Mouse (Mus musculus): Measurements from ENCODE around the gene 1700012P22Rik. TPM values are rescaled to one million over a fixed set of nuclear protein-coding genes. Genes with fewer than 3 reads are reported as not detected.

The 1700012P22Rik gene
- total RNA-seq (2014; rRNA removed): not detected in 2 replicates
- polyA plus RNA-seq (2012; rRNA removed): not detected in 2 replicates

DNA sequence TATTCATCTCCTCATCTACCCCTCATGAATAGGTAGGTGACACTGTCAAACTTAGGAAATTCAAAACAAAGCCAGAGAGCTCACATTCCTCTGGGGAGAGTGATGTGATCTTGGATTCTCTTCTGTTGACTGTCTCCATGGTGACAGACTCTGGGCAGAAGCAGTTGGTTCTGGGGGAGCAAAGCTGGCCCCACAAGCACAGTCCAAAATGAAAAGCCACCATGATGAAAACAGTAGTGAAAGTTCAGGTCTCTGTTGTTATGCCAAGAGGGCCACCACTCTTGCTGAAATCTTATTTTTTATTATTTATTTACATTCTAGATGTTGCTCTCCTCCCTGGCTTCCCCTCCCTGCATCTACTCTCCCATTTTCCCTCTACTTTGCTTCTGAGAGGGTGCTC, at the start of gene 1700012P22Rik:
TSS of gene 1700012P22Rik (minus strand) at position 101 of the 400 bp plus-strand sequence.
- Histone ChIP-seq H3K9ac (ENCODE audit: low read depth, low read length) (no peak within 1 kb of the TSS), H3K27ac (replicated peaks; ENCODE audit: insufficient read depth, low read depth, low read length) (no peak within 1 kb of the TSS), H3K79me2 (ENCODE audit: control insufficient read depth, insufficient read depth, low read length) (no peaks in the 10 kb centered on the region), H3K36me3 (ENCODE audit: control insufficient read depth, insufficient read depth, low read length) (no peaks in the 10 kb centered on the region), H3K4me3 (ENCODE audit: insufficient read depth, low read depth, low read length) (no peak within 1 kb of the TSS), H3K27me3 (ENCODE audit: control insufficient read depth, insufficient read depth, low read length) (no peaks in the 10 kb centered on the region), H3K4me1 (ENCODE audit: control insufficient read depth, insufficient read depth, low read length) (no peaks in the 10 kb centered on the region)
- no peak for TF ChIP-seq POLR2A (IDR thresholded peaks at IDR 0.05; ENCODE audit: extremely low read depth, insufficient read depth, low read length)
- no peak for TF ChIP-seq CTCF (IDR thresholded peaks at IDR 0.05; ENCODE audit: low read depth, low read length)
- no peak for DNase-seq (ENCODE audit: extremely low read depth, low read depth, low spot score)

GRCm38 (mm10) chr4:144468091-144468490, 29.5 kb upstream of the 1700012P22Rik start:
- TF ChIP-seq POLR2A (IDR thresholded peaks at IDR 0.05; ENCODE audit: extremely low read depth, insufficient read depth, low read length) (no peak), CTCF (IDR thresholded peaks at IDR 0.05; ENCODE audit: low read depth, low read length) (no peak)
- no peak overlapping the region for H3K4me3 ChIP-seq (ENCODE audit: insufficient read depth, low read depth, low read length)
- no peaks in the 10 kb centered on the region for H3K36me3 ChIP-seq (ENCODE audit: control insufficient read depth, insufficient read depth, low read length)
- WGBS: 91% methylated on average over 1 of the region's 1 CpGs
- H3K27me3 ChIP-seq (ENCODE audit: control insufficient read depth, insufficient read depth, low read length): no peaks in the 10 kb centered on the region
- no peaks in the 10 kb centered on the region for H3K4me1 ChIP-seq (ENCODE audit: control insufficient read depth, insufficient read depth, low read length)
- H3K79me2 ChIP-seq (ENCODE audit: control insufficient read depth, insufficient read depth, low read length): no peaks in the 10 kb centered on the region
- no peak overlapping the region for H3K9ac ChIP-seq (ENCODE audit: low read depth, low read length)
- no peak overlapping the region for H3K27ac ChIP-seq (replicated peaks; ENCODE audit: insufficient read depth, low read depth, low read length)
- DNase-seq (ENCODE audit: extremely low read depth, low read depth, low spot score): no peak

DNA sequence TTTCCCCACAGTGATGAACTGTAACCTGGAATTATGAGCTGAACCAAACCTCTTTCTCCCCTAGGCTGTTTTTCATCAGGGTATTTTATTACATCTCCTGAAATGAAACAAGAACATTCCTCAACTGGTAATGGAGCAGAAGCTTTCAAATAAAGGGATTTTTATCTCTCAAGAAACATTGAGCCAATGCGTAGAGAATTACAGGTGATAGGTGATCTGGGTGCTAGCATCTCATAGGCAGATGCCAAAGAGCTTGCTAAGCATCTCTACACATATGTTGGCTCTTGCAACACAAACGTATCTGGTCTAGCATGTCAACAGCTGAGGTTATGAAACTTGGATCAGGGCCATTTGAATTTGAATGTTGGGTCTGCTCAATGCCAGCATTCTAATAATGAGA, 26.6 kb upstream of the 1700012P22Rik start:
- H3K27me3 ChIP-seq (ENCODE audit: control insufficient read depth, insufficient read depth, low read length): no peaks in the 10 kb centered on the region
- no peak overlapping the region for H3K9ac ChIP-seq (ENCODE audit: low read depth, low read length)
- H3K27ac ChIP-seq (replicated peaks; ENCODE audit: insufficient read depth, low read depth, low read length): no peak overlapping the region
- no peak for TF ChIP-seq CTCF (IDR thresholded peaks at IDR 0.05; ENCODE audit: low read depth, low read length)
- no peak for TF ChIP-seq POLR2A (IDR thresholded peaks at IDR 0.05; ENCODE audit: extremely low read depth, insufficient read depth, low read length)
- 64% methylated on average over 2 of the region's 2 CpGs for WGBS
- H3K4me3 ChIP-seq (ENCODE audit: insufficient read depth, low read depth, low read length): no peak overlapping the region
- H3K36me3 ChIP-seq (ENCODE audit: control insufficient read depth, insufficient read depth, low read length): no peaks in the 10 kb centered on the region
- DNase-seq (ENCODE audit: extremely low read depth, low read depth, low spot score): no peak
- H3K79me2 ChIP-seq (ENCODE audit: control insufficient read depth, insufficient read depth, low read length): no peaks in the 10 kb centered on the region
- H3K4me1 ChIP-seq (ENCODE audit: control insufficient read depth, insufficient read depth, low read length): no peaks in the 10 kb centered on the region

GRCm38 (mm10) chr4:144463656-144464055, 25.1 kb upstream of the 1700012P22Rik start, which contains the start of gene Aadacl3:
TSS of gene Aadacl3 (minus strand) at chr4:144463756.
- Histone ChIP-seq H3K9ac (ENCODE audit: low read depth, low read length) (no peak within 1 kb of the TSS), H3K4me1 (ENCODE audit: control insufficient read depth, insufficient read depth, low read length) (no peaks in the 10 kb centered on the region), H3K4me3 (ENCODE audit: insufficient read depth, low read depth, low read length) (no peak within 1 kb of the TSS), H3K36me3 (ENCODE audit: control insufficient read depth, insufficient read depth, low read length) (no peaks in the 10 kb centered on the region), H3K27ac (replicated peaks; ENCODE audit: insufficient read depth, low read depth, low read length) (no peak within 1 kb of the TSS), H3K27me3 (ENCODE audit: control insufficient read depth, insufficient read depth, low read length) (no peaks in the 10 kb centered on the region), H3K79me2 (ENCODE audit: control insufficient read depth, insufficient read depth, low read length) (no peaks in the 10 kb centered on the region)
- 57% methylated on average over 3 of the region's 3 CpGs for WGBS
- DNase-seq (ENCODE audit: extremely low read depth, low read depth, low spot score): no peak
- TF ChIP-seq POLR2A (IDR thresholded peaks at IDR 0.05; ENCODE audit: extremely low read depth, insufficient read depth, low read length): no peak
- no peak for TF ChIP-seq CTCF (IDR thresholded peaks at IDR 0.05; ENCODE audit: low read depth, low read length)

- no peak within 1 kb of the TSS for H3K9ac ChIP-seq (ENCODE audit: low read depth, low read length)
- H3K4me3 ChIP-seq (ENCODE audit: insufficient read depth, low read depth, low read length): no peak within 1 kb of the TSS
- TF ChIP-seq POLR2A (IDR thresholded peaks at IDR 0.05; ENCODE audit: extremely low read depth, insufficient read depth, low read length) (no peak), CTCF (IDR thresholded peaks at IDR 0.05; ENCODE audit: low read depth, low read length) (no peak)
- H3K27ac ChIP-seq (replicated peaks; ENCODE audit: insufficient read depth, low read depth, low read length): no peak within 1 kb of the TSS
- H3K36me3 ChIP-seq (ENCODE audit: control insufficient read depth, insufficient read depth, low read length): no peaks in the 10 kb centered on the region
- H3K79me2 ChIP-seq (ENCODE audit: control insufficient read depth, insufficient read depth, low read length): no peaks in the 10 kb centered on the region
- H3K27me3 ChIP-seq (ENCODE audit: control insufficient read depth, insufficient read depth, low read length): no peaks in the 10 kb centered on the region
- H3K4me1 ChIP-seq (ENCODE audit: control insufficient read depth, insufficient read depth, low read length): no peaks in the 10 kb centered on the region
- WGBS: 59% methylated on average over 2 of the region's 2 CpGs
- no peak for DNase-seq (ENCODE audit: extremely low read depth, low read depth, low spot score)
Measured at GRCm38 (mm10) chr4:144453217-144453616, 14.6 kb upstream of the 1700012P22Rik start, which contains the start of gene Gm9944. TSS of gene Gm9944 (minus strand) at chr4:144453317.

DNA sequence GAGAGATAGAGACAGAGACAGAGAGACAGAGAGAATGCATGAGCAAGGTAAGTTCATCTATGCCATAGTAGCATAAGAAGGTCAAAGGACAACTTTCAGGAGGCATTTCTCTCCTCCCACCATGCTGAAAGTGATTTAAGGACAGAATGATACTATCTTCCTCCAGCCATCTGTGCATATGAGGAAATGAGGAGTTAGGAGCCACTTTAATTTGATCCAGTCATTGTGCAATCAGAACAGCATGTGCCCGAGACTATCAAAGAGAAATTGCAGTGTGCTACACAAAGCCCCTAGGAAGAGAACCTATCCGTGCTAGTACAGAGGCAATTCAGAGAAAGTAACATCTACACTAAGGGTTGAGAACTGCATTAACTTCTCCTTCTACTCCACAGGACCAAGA, 10.0 kb upstream of the 1700012P22Rik start:
- Histone ChIP-seq H3K4me1 (ENCODE audit: control insufficient read depth, insufficient read depth, low read length) (no peaks in the 10 kb centered on the region), H3K27me3 (ENCODE audit: control insufficient read depth, insufficient read depth, low read length) (no peaks in the 10 kb centered on the region), H3K79me2 (ENCODE audit: control insufficient read depth, insufficient read depth, low read length) (no peaks in the 10 kb centered on the region), H3K36me3 (ENCODE audit: control insufficient read depth, insufficient read depth, low read length) (no peaks in the 10 kb centered on the region), H3K4me3 (ENCODE audit: insufficient read depth, low read depth, low read length) (no peak overlapping the region), H3K27ac (replicated peaks; ENCODE audit: insufficient read depth, low read depth, low read length) (no peak overlapping the region), H3K9ac (ENCODE audit: low read depth, low read length) (no peak overlapping the region)
- TF ChIP-seq POLR2A (IDR thresholded peaks at IDR 0.05; ENCODE audit: extremely low read depth, insufficient read depth, low read length) (no peak), CTCF (IDR thresholded peaks at IDR 0.05; ENCODE audit: low read depth, low read length) (no peak)
- WGBS: 71% methylated on average over 2 of the region's 2 CpGs
- no peak for DNase-seq (ENCODE audit: extremely low read depth, low read depth, low spot score)
